Mouse (Mus musculus) adrenal gland, adult 8-10 months (tissue): ENCODE results near the gene Anapc10. TPM values are rescaled to one million over a fixed set of nuclear protein-coding genes. Genes with fewer than 3 reads are reported as not detected.
"Not testable (repeated sequence)": the region's sequence is repeated elsewhere in the genome, so short reads cannot be mapped to it uniquely, and the experiment has no call there.

Source experiments
- DNase-seq: peaks from one replicate; pipeline ENCODE4 v3.0.0; 2022
- total RNA-seq, 4 experiments: library from RNA; stranded (reverse); gene quantifications; 2 replicates each; pipeline ENCODE4 v1.2.4; 2022

Gene Anapc10
- total RNA-seq: 1 to 10 TPM; 7.3 to 9.6 (median 7.9) TPM

DNA sequence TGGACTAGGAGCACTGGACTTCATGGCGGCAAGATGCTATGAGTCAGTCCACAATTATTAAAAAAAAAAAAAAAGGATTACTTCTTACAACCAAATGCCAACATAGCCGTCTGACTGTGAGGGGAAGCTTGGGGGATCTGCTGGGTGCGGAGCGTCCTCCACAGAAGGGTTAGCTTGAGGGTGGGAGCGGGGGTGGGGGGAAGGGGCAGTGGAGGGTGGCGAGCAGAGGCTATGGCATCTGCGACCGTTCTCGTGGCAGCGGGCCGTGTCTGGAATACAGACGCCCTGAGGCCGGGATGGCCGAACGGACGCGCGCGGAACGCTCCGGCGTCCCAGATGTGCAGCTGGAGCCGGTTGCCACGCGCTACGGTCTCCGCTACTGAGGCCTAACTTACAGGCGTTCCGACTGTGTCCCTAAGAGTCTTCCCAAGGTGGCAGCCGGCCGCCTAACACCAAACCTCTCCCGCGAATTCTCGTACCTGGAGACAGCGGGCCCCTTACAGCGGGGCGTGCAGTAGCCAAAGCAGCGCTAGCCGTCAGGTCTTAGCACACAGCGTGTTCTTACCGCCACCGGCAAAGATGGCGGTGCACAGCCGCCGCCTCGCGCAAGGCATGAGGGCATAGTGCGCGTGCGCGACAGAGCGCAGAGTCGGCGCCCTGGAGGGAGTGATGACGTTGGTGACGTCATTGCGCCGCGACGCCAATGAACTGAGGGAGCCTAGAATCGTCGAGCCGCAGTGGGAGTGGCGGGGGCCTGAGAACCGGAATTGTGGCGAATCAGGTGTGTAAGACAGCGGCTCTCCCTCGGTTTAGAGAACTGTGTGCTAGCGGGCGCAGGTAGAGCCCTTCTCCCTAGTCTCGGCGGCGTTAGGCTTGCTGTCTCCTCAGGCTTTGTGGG lies at the start of gene Anapc10, which contains the start of gene Abce1:
Gene Anapc10 (plus strand): TSS at position 757 of the 898 bp plus-strand sequence.
Gene Abce1 (minus strand): TSS at position 677 of the 898 bp plus-strand sequence.
- peak; percentile 96 for DNase-seq

DNA sequence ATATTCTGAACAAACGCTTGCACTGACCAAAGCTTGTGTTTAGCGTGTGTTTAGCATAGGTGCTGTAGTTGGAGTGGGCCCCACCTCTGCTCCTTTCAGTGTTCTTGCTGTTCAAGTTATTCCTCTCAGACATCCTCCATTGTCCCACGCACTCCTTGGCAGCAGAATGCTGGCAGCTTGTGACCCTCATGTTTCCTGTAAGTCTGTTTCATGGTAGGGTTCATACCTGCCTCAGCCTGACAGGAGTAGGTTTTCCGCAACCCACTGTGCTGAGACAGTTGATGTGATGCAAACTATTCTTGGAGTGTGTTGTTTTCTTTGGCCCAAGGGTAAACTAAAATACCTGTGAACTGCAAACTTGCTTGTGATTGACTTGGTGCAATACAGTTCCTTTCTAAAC lies 35.2 kb upstream of the Anapc10 start:
- DNase-seq: no peak

DNA sequence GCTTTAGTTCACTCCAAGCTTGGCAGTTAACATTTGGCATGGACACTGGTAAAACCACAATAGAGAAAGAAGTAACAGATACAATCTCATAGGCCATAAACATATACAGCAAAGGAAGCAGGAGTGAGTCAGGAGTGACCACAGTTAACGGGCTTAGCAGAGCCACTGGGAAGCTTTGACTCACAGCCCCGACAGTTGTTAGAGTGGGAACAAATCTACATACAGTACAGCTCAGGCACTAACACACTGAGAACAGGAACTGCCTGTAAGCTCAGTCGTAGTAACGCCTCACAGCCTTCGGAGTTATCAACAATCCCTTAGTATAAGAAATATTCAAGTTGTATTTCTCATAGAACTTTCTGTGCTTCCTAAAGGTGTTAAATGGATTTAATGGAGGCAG lies 32.6 kb upstream of the Anapc10 start:
- no peak for DNase-seq

DNA sequence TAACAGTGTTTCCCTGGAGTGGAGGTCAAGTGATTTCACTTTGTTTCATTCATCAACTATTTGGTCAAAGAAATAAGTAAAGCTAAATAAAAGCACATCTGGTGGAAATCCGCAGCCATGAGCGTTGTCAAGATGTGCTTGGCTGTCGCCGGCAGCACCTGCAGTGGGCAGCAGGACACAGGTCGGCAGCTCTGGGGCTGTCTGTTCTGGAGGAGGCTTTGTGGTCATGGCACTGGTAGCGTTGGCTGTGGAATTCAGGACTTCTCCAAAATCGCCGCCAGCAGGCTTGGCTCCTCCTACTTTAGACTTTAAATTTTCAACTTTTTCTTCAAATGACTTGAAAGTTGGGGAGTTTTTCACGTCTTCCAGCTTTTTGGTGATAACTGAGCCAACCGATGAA lies 31.5 kb upstream of the Anapc10 start:
- not testable (repeated sequence) for DNase-seq

DNA sequence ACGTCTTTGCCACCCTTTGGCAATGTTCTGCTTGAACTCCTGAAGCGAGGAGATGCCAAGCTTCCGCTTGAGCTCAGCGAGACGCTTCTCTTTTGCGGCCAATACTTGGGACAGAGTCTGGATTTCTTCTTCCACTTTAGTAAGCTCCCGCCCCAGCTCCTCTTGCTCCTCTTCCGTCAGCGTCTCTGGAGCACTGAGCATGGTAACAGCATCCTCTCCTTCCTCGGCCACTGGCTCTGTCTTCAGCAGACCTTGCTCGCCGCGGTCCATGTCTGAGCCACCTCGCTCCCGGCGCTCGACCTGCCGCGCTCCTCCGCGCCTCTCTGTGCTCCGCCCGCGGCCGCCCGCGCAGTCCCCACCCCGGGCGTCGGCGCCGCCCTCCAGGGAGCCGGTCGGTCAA lies 31.1 kb upstream of the Anapc10 start:
- DNase-seq: no peak

DNA sequence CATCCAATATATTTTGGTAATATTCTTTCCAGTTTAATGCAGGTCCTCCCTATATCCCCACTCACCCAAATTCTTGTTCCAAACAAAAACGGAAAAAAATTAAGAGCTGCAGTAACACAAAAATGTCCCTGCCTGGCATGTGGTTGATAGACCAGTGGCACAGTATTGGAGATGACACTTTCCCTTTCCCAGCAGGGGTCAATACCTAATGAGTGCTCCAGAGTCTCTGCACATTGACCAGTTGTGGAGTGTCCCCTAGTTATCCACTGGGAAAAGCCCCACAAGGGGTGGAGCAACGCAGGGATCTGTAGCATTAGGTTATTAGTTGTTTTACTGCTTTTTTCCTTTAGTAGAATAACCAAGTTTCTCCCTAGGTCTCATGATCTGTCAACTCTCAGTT lies 30.7 kb upstream of the Anapc10 start:
- DNase-seq: no peak

DNA sequence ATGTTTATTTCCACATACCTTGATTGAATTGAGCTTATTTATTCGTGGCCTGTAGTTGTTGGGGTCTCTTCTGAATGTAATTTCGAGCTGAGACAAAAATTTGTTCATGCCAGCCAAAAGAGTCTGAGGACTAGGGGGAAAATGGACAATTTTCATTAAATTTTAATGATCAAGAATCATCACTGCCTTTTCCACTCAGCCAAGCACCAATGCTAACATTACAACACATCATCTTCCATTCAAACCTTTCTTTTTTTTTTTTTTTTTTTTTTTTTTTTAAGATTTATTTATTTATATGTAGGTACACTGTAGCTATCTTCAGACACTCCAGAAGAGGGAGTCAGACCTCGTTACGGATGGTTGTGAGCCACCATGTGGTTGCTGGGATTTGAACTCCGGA lies 25.7 kb upstream of the Anapc10 start:
- not testable (repeated sequence) for DNase-seq

DNA sequence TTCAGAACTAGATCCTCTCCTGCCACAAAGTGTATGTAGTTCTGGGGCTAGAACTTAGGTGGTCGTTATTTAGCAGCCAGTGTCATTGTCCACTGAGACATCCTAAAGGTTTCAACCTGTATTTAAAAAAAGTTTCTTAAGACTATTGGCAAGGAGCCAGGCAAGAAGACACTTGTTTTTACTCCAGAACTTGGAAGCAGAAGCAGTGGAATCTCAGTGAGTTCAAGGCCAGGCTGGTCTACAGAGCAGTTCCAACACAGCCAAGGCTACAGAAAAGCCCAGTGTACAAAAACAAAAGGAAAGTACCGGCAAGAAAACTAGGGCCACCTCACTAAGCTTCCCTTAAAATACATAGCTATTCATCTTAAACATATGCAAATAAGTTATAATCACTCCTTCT lies 19.1 kb upstream of the Anapc10 start:
- DNase-seq: peak; percentile 31

DNA sequence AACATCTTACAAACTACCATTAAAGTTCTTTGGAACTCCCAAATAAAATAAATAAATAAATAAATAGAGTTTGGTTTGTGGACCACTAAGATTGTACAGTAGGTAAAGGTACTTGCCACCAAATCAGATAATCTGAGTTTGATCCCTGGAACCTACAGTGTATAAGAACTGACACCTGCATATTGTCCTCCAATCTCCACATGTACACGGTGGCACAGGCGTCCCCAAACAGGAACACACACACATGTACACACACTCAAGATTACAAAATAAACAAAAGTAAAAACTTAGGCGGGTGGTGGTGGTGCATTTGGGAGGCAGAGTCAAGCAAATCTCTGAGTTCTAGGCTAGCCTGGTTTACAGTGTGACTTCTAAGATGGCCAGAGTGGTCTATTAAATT lies 4.9 kb upstream of the Anapc10 start:
- no peak for DNase-seq

DNA sequence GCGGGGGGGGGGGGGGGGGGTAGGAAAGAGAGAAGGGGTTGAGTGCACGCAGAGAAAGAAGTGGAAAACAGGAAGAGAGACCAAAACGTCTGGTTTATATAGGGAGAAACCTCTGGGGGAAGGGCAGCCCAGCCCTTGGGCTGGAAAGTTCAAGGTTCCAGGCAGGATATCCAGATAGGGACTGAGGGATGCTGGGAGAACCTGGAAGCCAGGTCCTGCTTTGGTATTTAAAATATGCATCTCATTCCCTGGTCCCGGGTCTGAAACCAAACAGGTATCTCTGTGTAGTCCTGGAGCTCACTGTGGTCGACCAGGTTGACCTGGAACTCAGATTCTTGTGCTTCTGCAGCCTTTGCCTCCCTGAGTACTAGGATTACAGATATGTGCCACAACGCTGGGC lies 1.1 kb downstream of the Anapc10 start:
- no peak for DNase-seq

DNA sequence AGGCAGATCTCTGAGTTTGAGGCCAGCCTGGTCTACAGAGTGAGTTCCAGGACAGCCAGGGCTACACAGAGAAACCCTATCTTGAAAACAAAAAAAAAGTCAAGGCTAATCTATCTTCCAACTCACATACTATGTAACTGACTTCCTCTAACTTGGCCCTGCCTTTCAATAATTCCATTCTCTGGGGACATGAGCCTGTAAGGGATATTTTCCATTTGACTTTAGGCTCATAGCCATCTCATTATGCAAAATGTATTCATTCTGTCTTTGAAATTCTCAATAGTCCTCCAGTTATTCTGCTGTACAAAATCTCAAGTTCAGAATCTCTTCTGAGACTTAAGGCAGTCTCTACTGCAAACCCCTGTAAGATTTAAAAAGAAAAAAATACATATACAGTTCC lies 9.9 kb downstream of the Anapc10 start:
- DNase-seq: no peak

DNA sequence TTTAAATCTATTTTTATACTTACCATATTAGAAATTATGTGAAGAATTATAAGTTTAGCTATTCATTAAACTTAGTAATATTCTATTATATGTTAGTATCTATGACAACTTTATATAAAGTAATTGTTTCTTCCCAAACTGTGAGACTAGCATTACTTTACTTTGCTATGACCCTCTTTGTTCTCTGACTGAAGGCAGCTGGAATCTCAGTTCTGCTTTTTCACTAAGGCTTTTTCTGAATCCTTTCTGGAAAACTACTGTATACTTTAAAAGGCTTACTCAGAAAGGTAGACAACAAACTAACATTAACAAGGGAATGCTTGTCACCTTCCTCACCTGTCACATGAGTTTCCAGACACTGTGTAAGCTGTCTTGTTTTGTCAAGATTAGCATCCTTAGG lies 11.7 kb downstream of the Anapc10 start:
- no peak for DNase-seq

DNA sequence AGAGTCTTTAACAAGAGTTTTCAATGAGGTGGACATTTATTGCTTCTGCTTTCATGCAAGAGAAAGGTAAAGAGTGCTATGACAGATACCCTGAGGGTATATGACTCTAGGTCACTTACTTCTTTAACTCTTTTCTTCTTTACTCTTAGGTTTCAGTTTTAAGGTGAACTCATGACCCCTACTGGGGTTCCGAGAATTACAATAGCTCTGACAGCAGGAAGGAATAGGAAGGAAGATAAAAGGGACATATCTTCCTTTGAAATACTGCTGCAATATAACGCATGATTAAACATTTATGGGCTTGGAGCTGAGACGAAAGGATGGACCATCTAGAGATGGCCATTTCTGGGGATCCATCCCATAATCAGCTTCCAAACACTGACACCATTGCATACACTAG lies 13.0 kb downstream of the Anapc10 start:
- DNase-seq: no peak

DNA sequence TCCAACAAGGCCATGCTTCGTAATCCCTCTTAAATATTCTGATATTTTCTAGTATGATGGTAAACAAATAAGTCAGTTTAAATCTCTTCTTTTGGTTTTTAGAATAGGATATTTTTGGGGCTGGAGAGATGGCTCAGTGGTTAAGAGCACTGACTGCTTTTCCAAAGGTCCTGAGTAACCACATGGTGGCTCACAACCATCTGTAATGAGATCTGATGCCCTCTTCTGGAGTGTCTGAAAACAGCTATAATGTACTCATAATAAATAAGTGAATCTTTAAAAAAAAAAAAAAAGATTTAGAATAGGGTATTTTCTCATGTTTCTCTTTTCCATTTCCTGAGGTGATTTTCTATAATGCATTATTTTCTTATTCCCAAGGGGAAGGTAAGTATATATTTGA lies 16.3 kb downstream of the Anapc10 start:
- no peak for DNase-seq

DNA sequence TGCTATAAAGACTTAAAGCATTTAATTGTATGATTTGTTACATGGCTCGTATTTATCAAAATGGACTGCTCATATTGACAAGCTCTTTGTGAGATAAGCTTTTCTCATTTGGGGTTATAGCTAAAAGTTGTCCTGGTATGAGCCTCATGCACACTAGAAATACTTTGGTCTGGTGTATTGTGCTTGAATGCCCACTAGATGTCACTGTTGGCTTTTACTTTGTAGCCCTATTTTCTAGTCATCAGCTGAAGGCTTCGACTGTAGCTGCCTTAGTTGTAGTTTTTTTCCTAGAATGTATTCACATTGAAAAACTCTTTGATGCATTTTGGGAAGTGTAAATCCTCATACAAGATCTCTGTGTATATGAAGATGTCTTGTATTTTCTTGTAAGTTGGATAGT lies 22.7 kb downstream of the Anapc10 start:
- DNase-seq: no peak

DNA sequence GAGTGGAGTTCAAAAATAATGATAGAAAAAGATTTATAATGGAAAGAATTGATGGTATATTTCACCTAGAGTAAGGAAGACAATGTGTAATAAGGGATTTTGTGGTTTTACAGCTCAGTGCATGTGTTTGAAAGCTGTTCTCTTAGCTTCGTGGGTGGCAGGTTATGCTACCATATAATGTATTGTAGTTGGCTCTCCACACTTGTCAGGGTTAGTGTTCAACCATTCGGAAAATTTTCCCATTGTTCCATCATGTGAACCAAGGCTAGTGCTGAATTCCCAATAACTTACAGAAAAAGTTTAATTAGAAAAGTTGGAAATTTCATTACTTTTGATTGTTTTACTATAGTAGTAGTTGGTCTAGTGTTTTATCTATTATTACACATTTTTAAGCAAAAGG lies 36.6 kb downstream of the Anapc10 start:
- no peak for DNase-seq

DNA sequence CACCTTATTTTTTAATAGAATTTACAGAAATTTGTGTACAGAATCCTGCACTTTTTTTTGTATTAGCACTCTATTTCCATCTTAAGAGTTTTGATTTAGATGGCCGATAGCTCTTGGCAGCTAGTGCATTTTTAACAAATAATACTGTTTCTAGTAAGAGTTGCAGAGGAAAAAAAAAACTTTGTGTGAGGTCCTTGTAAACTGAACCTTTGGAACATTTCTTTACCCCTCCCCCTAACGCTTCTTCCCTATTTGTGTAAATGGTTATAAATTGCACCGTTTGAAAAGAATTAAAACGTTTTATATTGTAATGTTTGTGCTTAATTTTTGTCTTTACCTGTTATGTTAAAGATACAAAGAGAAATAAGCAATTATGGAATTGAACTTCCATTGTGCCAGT lies 37.0 kb downstream of the Anapc10 start:
- DNase-seq: no peak

DNA sequence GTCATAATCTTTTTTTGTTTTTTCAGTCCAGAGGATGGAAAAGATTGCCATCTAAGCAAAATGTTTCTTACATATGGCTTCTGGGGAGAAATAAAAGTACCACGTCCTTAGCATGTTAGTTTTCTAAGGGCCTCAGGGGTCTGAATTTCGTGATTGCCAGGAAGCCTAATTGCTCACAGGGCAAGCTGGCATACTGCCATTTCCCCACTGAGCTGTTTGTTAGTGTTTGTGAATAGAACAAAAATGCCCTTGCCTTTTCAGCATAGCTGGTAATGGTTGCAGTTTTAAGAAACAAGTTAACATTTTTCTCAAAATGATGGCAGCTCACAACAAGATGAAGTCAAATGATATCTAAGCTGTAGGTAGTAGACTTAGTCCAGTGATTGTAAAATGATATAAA lies 38.7 kb downstream of the Anapc10 start:
- DNase-seq: no peak

DNA sequence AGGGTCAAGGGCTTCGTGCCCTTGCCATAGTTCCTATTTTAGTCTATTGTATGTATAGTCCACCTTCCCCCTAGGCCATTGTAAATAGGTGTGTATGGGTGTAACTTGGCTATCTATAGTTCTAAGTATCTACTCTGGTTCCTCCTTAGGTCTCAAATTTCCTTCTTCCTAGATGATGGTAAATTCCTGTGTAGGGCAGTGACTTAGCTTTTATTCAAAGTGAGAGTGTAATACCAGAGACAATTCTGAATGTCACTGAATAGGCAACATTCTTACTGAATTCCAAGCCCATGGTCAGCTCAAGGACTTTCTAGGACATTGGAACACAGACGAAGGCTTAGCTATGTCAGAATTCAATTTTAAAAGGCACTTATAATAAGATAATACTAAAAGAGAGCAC lies 83.3 kb downstream of the Anapc10 start:
- not testable (repeated sequence) for DNase-seq

DNA sequence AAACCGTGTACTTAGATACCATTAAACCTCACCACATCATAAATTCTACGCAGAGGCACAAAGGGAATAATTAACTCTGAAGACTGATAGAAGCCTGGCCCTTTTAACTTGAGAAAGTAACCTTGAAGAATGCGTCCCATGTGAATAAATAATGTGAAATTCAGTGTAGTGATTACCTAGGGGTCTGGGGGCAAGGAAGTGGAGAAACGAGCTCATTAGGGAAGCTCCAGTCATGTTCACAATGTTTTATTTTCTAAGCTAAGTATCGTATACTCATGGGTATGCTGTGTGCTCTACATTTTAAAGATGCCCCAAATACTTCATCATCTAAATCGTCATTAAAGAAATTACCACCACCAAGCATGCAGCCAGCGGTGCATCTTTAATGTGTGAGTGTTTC lies 85.1 kb downstream of the Anapc10 start:
- no peak for DNase-seq

DNA sequence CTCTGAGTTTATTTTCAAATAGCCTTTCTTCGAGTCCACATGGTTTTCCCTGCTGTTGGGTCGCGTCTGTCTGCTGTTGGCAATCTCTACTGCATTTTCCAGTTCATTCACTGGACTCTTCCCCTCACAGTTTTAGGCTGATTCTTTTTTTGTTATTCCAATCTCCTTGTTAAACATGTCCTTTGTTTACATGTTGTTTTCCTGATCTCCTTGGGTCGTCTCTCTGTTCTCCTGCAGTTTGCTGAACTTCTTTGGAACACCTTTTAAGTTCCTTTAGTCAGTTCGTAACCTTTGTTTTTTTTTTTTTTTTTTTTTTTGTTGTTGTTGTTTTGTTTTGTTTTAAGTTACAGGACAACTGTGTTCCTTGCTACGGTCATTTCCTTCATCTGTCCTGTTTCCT lies 92.9 kb downstream of the Anapc10 start:
- DNase-seq: no peak

DNA sequence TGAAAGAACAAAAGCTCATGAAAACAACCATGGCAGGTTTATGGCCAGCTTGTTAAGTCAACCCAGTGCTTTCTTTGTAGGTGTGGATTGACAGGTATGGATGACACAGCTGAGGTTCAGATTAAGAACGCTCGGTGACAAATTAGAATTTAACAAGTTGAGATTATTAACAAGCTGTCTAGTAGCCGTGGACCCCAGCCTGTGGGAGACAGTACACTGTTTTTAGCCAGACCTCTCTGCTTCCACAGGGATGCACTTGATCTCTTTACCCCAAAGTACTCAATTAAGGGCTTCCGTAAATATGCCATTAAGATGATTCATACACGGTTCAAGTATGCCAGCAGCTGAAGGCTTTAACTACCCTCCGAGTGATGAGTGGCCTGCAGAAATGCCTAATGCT lies 95.4 kb downstream of the Anapc10 start:
- DNase-seq: no peak

DNA sequence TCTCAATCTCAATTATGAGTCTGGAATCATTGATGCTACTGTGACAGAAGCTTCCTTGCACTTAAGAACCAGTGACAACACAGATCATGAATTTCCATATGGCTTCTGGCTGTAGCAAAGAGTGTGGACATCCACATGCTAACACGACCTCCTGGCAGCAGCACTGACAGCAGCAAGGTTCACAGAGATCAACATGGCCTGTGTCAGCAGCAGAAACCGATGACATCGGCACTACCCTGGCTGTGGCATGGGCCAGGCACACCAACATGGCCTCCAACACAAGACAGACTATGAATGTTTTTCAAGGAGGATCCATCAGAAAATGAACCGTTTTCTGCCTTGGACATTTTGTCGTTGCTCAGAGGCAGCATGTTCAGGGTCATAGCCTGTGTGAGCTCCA lies 114.9 kb downstream of the Anapc10 start:
- no peak for DNase-seq
